In genomic region chr11:110498651-110499213, GRCm38 (mm10) we compare ENCODE assay signal across 8 mouse cellular contexts.
DNase-seq lines count a peak whose midpoint lies in the region; ATAC-seq and TF ChIP-seq lines count a peak whose summit lies in the region.

No protein-coding gene starts in this region.

- 60% methylated on average over 6 of the region's 6 CpGs for WGBS in kidney, embryonic 15.5 days
- 10% methylated on average over 6 of the region's 6 CpGs for WGBS in heart, embryonic 12.5 days

- ATAC-seq in kidney, embryonic 15.5 days (replicated peaks; ENCODE audit: low FRiP score), result no peak
- ATAC-seq in heart, embryonic 12.5 days (ENCODE audit: insufficient number of reproducible peaks, low FRiP score), result peak; percentile 73

- no peak overlapping the region for H3K27ac ChIP-seq in kidney, embryonic 15.5 days
- no peak overlapping the region for H3K27ac ChIP-seq in ES-E14 (ENCODE audit: insufficient read depth, low read depth, low read length, poor library complexity, severe bottlenecking)
- peak overlapping the region; percentile 73; the same call in 1 of the 2 replicates for H3K27ac ChIP-seq in heart, embryonic 12.5 days (ENCODE audit: poor library complexity, severe bottlenecking)

- peak; percentile 61 for DNase-seq in kidney, adult 11 months
- DNase-seq in ES-E14 (ENCODE audit: low read depth, low spot score), result peak; percentile 34
- peak; percentile 43 to 61 for DNase-seq in cerebellum, postnatal 10 days
- DNase-seq in kidney, postnatal 4 days, result peak; percentile 31 to 44
- DNase-seq in retina, postnatal 1 day, result peak; percentile 70
- no peak for DNase-seq in layer of hippocampus, adult 9-10 months (ENCODE audit: low spot score)

- no peaks in the 10 kb centered on the region for H3K9me3 ChIP-seq in kidney, embryonic 15.5 days (replicated peaks)
- no peaks in the 10 kb centered on the region for H3K9me3 ChIP-seq in ES-E14 (ENCODE audit: control insufficient read depth, insufficient read depth, low read depth, low read length)
- no peaks in the 10 kb centered on the region for H3K9me3 ChIP-seq in heart, embryonic 12.5 days (replicated peaks)

- H3K36me3 ChIP-seq in kidney, embryonic 15.5 days, result peaks cover 70% of the 10 kb centered on the region
- H3K36me3 ChIP-seq in ES-E14 (ENCODE audit: control insufficient read depth, insufficient read depth, low read length, poor library complexity, severe bottlenecking), result 0 out of 2 replicates have a peak, but pooled peaks cover 3% of the 10 kb centered on the region
- peaks cover 31% of the 10 kb centered on the region for H3K36me3 ChIP-seq in heart, embryonic 12.5 days

- no peak overlapping the region for H3K4me3 ChIP-seq in kidney, embryonic 15.5 days (replicated peaks)
- H3K4me3 ChIP-seq in ES-E14 (ENCODE audit: insufficient read depth in 1 of 2, low read depth in 1 of 2, low read length in 2 of 2, poor library complexity in 1 of 2, severe bottlenecking in 1 of 2), result no peak overlapping the region
- no peak overlapping the region for H3K4me3 ChIP-seq in heart, embryonic 12.5 days

- no peaks in the 10 kb centered on the region for H3K27me3 ChIP-seq in kidney, embryonic 15.5 days
- H3K27me3 ChIP-seq in heart, embryonic 12.5 days (replicated peaks), result no peaks in the 10 kb centered on the region

- H3K4me2 ChIP-seq in kidney, embryonic 15.5 days, result no peak overlapping the region
- no peak overlapping the region for H3K4me2 ChIP-seq in heart, embryonic 12.5 days

- no peak overlapping the region for H3K9ac ChIP-seq in kidney, embryonic 15.5 days
- no peak overlapping the region for H3K9ac ChIP-seq in ES-E14 (ENCODE audit: insufficient read depth, low read depth, low read length, poor library complexity, severe bottlenecking)
- H3K9ac ChIP-seq in heart, embryonic 12.5 days, result no peak overlapping the region

- in situ Hi-C loops in ES-E14 (cut with MboI; ENCODE audit: low sequenced_read_pairs in 2 of 2, unreplicated experiment in 2 of 2), result no loop called here

- no peaks in the 10 kb centered on the region for H3K4me1 ChIP-seq in kidney, embryonic 15.5 days
- H3K4me1 ChIP-seq in ES-E14 (ENCODE audit: control insufficient read depth in 2 of 2, insufficient read depth in 2 of 2, low read length in 2 of 2, poor library complexity in 1 of 2), result no peaks in the 10 kb centered on the region
- peaks cover 14% of the 10 kb centered on the region for H3K4me1 ChIP-seq in heart, embryonic 12.5 days (replicated peaks)

TF ChIP-seq in ES-E14, 5 proteins besides CTCF, POLR2A, EP300 and RAD21:
- TF ChIP-seq ZNF384 (IDR thresholded peaks at IDR 0.05; ENCODE audit: low read depth, low read length), result peak; percentile 99
- TF ChIP-seq MAFK (IDR thresholded peaks at IDR 0.05; ENCODE audit: insufficient read depth, low read depth, low read length), result no peak
